Mouse (Mus musculus): ENCODE measurements around the gene Ddx46. TPM values are rescaled to one million over a fixed set of nuclear protein-coding genes. Genes with fewer than 3 reads are reported as not detected.

Gene Ddx46
- 35.1 and 41.8 TPM in 2 replicates for total RNA-seq (2021)
- long read RNA-seq, experiment 1, full-length matches to known transcripts: 13 of 25 reads
- long read RNA-seq, experiment 1, partial matches to known transcripts: 5 of 25 reads
- long read RNA-seq, experiment 1, other reads (novel, unspliced or antisense): 7 of 25 reads
- long read RNA-seq, experiment 2, full-length matches to known transcripts: 4 of 11 reads
- long read RNA-seq, experiment 2, partial matches to known transcripts: 4 of 11 reads
- long read RNA-seq, experiment 2, other reads (novel, unspliced or antisense): 3 of 11 reads

GRCm38 (mm10) chr13:55634639-55635127, at the start of gene Ddx46:
Gene Ddx46 (plus strand): TSS chr13:55635027.
- peak; percentile 95 for DNase-seq

- DNase-seq: no peak
Observed at GRCm38 (mm10) chr13:55591961-55592490, 42.8 kb upstream of the Ddx46 start.

GRCm38 (mm10) chr13:55592512-55593253, 42.1 kb upstream of the Ddx46 start:
- DNase-seq: peak; percentile 98

GRCm38 (mm10) chr13:55593254-55593747, 41.5 kb upstream of the Ddx46 start:
- no peak for DNase-seq

GRCm38 (mm10) chr13:55595375-55595774, 39.5 kb upstream of the Ddx46 start:
- DNase-seq: peak; percentile 69

GRCm38 (mm10) chr13:55596802-55597201, 38.0 kb upstream of the Ddx46 start:
- no peak for DNase-seq

GRCm38 (mm10) chr13:55599566-55600540, 35.0 kb upstream of the Ddx46 start, which contains the start of gene B4galt7:
Gene B4galt7 (plus strand): TSS chr13:55599896.
- peak; percentile 94 for DNase-seq

GRCm38 (mm10) chr13:55600657-55601056, 34.2 kb upstream of the Ddx46 start:
- peak; percentile 21 for DNase-seq

- DNase-seq: peak; percentile 86
Observed at GRCm38 (mm10) chr13:55601611-55602010, 33.2 kb upstream of the Ddx46 start.

GRCm38 (mm10) chr13:55604606-55605005, 30.2 kb upstream of the Ddx46 start:
- peak; percentile 60 for DNase-seq

GRCm38 (mm10) chr13:55606899-55607623, 27.8 kb upstream of the Ddx46 start:
- no peak for DNase-seq

GRCm38 (mm10) chr13:55607624-55608006, 27.2 kb upstream of the Ddx46 start:
- no peak for DNase-seq

- DNase-seq: no peak
Observed at GRCm38 (mm10) chr13:55611996-55612395, 22.8 kb upstream of the Ddx46 start.

- no peak for DNase-seq
Observed at GRCm38 (mm10) chr13:55613471-55613870, 21.4 kb upstream of the Ddx46 start.

- no peak for DNase-seq
Observed at GRCm38 (mm10) chr13:55619328-55619727, 15.5 kb upstream of the Ddx46 start.

GRCm38 (mm10) chr13:55620275-55620674, 14.6 kb upstream of the Ddx46 start:
- no peak for DNase-seq

GRCm38 (mm10) chr13:55622156-55622648, 12.6 kb upstream of the Ddx46 start:
- DNase-seq: peak; percentile 12

- peak; percentile 92 for DNase-seq
Observed at GRCm38 (mm10) chr13:55622649-55623541, 11.9 kb upstream of the Ddx46 start, which contains the start of gene Caml. Gene Caml (plus strand): TSS chr13:55623005.

GRCm38 (mm10) chr13:55635146-55635571, 332 bp downstream of the Ddx46 start:
- DNase-seq: peak; percentile 43
